Mouse (Mus musculus) CH12.LX (cell line): Measurements from ENCODE around the gene Atp5g1. TPM values are rescaled to one million over a fixed set of nuclear protein-coding genes. Genes with fewer than 3 reads are reported as not detected.
A peak's percentile ranks its signal among the peaks of the same experiment; 100 is the strongest.
"Not testable (repeated sequence)": the region's sequence is repeated elsewhere in the genome, so short reads cannot be mapped to it uniquely, and the experiment has no call there.

Experiments
- DNase-seq: peaks from one replicate; pipeline ENCODE4 v3.0.0-alpha.2; 2013; ENCODE audit errors: extremely low read depth
- H3K27ac ChIP-seq: 2 replicates; pipeline ENCODE4 v1.5.1; 2012; ENCODE audit warnings: low read depth, mild to moderate bottlenecking, control low read depth, moderate library complexity; ENCODE audit not compliant: insufficient read depth
- H3K27me3 ChIP-seq: replicated peaks from 2 replicates; pipeline ENCODE3; 2012; ENCODE audit warnings: inconsistent platforms
- H3K36me3 ChIP-seq, 2 experiments: replicated peaks in 1 of 2; 2 replicates each; pipeline versions ENCODE3 to v1.6.1; 2012; ENCODE audit warnings: inconsistent platforms in 1 of 2, low read length in 1 of 2, mild to moderate bottlenecking in 1 of 2, mixed read lengths in 1 of 2, moderate library complexity in 1 of 2; ENCODE audit not compliant: control insufficient read depth in 1 of 2, insufficient read depth in 1 of 2
- H3K4me1 ChIP-seq, 2 experiments: 2 replicates each; pipeline ENCODE4 v1.6.1; 2012; ENCODE audit warnings: inconsistent platforms in 1 of 2, moderate library complexity in 1 of 2; ENCODE audit not compliant: insufficient read depth in 2 of 2, control insufficient read depth in 1 of 2
- H3K4me2 ChIP-seq: 2 replicates; pipeline ENCODE4 v1.6.1; 2012; ENCODE audit warnings: low read depth, mild to moderate bottlenecking, control low read depth; ENCODE audit not compliant: poor library complexity, insufficient read depth, severe bottlenecking
- H3K4me3 ChIP-seq, 3 experiments: fragments of 150-350 bp in 1 of 3; sonication (generic) in 1 of 3; replicated peaks in 1 of 3; 2 replicates each; pipeline versions ENCODE3 to v1.5.1; 2011 to 2012; ENCODE audit warnings: low read depth in 2 of 3, low read length in 2 of 3, mild to moderate bottlenecking in 2 of 3, moderate library complexity in 2 of 3, control low read depth in 1 of 3, improper control_type of control experiment in 1 of 3, inconsistent platforms in 1 of 3, mixed read lengths in 1 of 3; ENCODE audit not compliant: poor library complexity in 1 of 3
- H3K79me2 ChIP-seq: replicated peaks from 2 replicates; pipeline ENCODE4 v1.6.1; 2012; ENCODE audit warnings: mild to moderate bottlenecking, moderate library complexity; ENCODE audit not compliant: control insufficient read depth, poor library complexity, insufficient read depth, severe bottlenecking; ENCODE audit errors: extremely low read depth
- H3K9ac ChIP-seq: 2 replicates; pipeline ENCODE4 v1.6.1; 2012; ENCODE audit warnings: low read depth, mild to moderate bottlenecking, control low read depth, moderate library complexity; ENCODE audit not compliant: insufficient read depth
- H3K9me3 ChIP-seq: replicated peaks from 2 replicates; pipeline ENCODE3; 2012; ENCODE audit warnings: low read length, inconsistent platforms, mixed read lengths
- BHLHE40 ChIP-seq: IDR thresholded peaks from 2 replicates; pipeline ENCODE4 v1.6.1; 2011; ENCODE audit warnings: mild to moderate bottlenecking, low read depth, low read length, improper control_type of control experiment
- E2F4 ChIP-seq: IDR thresholded peaks from 2 replicates; pipeline ENCODE4 v1.6.1; 2011; ENCODE audit warnings: low read depth, low read length, improper control_type of control experiment; ENCODE audit not compliant: insufficient replicate concordance
- ETS1 ChIP-seq: conservative IDR thresholded peaks from 2 replicates; pipeline ENCODE4 v1.6.1; 2012; ENCODE audit warnings: low read depth, mild to moderate bottlenecking, inconsistent platforms, low read length, improper control_type of control experiment, moderate library complexity
- GABPA ChIP-seq: IDR thresholded peaks from 2 replicates; pipeline ENCODE4 v1.6.1; 2012; ENCODE audit warnings: low read depth, low read length, improper control_type of control experiment, inconsistent platforms; ENCODE audit not compliant: insufficient replicate concordance
- IRF4 ChIP-seq: IDR thresholded peaks from 2 replicates; pipeline ENCODE4 v1.6.1; 2014; ENCODE audit warnings: low read depth, mild to moderate bottlenecking, inconsistent platforms, low read length, improper control_type of control experiment
- JUND ChIP-seq: conservative IDR thresholded peaks from 2 replicates; pipeline ENCODE4 v1.6.1; 2011; ENCODE audit warnings: low read depth, low read length, improper control_type of control experiment
- KAT2A ChIP-seq: IDR thresholded peaks from 2 replicates; pipeline ENCODE4 v1.6.1; 2012; ENCODE audit warnings: low read length, improper control_type of control experiment, inconsistent platforms; ENCODE audit not compliant: insufficient replicate concordance
- MAFK ChIP-seq: IDR thresholded peaks from 2 replicates; pipeline ENCODE4 v1.6.1; 2011; ENCODE audit warnings: low read length, improper control_type of control experiment; ENCODE audit not compliant: insufficient replicate concordance
- MAZ ChIP-seq: IDR thresholded peaks from 2 replicates; pipeline ENCODE4 v1.6.1; 2012; ENCODE audit warnings: low read depth, mild to moderate bottlenecking, inconsistent platforms, low read length, improper control_type of control experiment, moderate library complexity
- PAX5 ChIP-seq: IDR thresholded peaks from 2 replicates; pipeline ENCODE4 v1.6.1; 2012; ENCODE audit warnings: low read length, inconsistent platforms, mixed read lengths
- TCF12 ChIP-seq: IDR thresholded peaks from 2 replicates; pipeline ENCODE4 v1.6.1; 2014; ENCODE audit warnings: low read depth, mild to moderate bottlenecking, inconsistent platforms, low read length, improper control_type of control experiment
- UBTF ChIP-seq: IDR thresholded peaks from 2 replicates; pipeline ENCODE4 v1.6.1; 2012; ENCODE audit warnings: low read depth, mild to moderate bottlenecking, inconsistent platforms, low read length, improper control_type of control experiment, moderate library complexity
- USF2 ChIP-seq: conservative IDR thresholded peaks from 2 replicates; pipeline ENCODE4 v1.6.1; 2011; ENCODE audit warnings: low read depth, low read length, improper control_type of control experiment
- ZC3H11A ChIP-seq: IDR thresholded peaks from 2 replicates; pipeline ENCODE4 v1.6.1; 2012; ENCODE audit warnings: low read depth, mild to moderate bottlenecking, inconsistent platforms, low read length, improper control_type of control experiment
- ZMIZ1 ChIP-seq: IDR thresholded peaks from 2 replicates; pipeline ENCODE4 v1.6.1; 2012; ENCODE audit warnings: low read depth, mild to moderate bottlenecking, inconsistent platforms, low read length, improper control_type of control experiment
- dilution Hi-C: fragments of 300-500 bp; cut with MboI; formaldehyde crosslinking; loops from 2 replicates; pipeline ENCODE4 v1.14.3; 2020; ENCODE audit warnings: low sequenced_read_pairs; ENCODE audit not compliant: extremely low pct_unique_long_range_greater_than_20kb, extremely low pct_ligation_motif_present
- in situ Hi-C: fragments of 300-500 bp; cut with MboI; formaldehyde crosslinking; loops from 3 replicates; pipeline ENCODE4 v1.14.3; 2019; ENCODE audit warnings: low sequenced_read_pairs, low pct_ligation_motif_present, low pct_unique_long_range_greater_than_20kb, mixed read lengths
- polyA plus RNA-seq: library from polyadenylated mRNA; unstranded; fragments of >175 nt; gene quantifications from 2 replicates; pipeline ENCODE4 v1.2.1, GENCODE M21; 2012; ENCODE audit warnings: low read depth; ENCODE audit not compliant: insufficient read length
- total RNA-seq, 2 experiments: library from RNA; depleted of rRNA; stranded (reverse); fragments of 300-350 nt in 1 of 2; fragments of >200 nt in 1 of 2; gene quantifications; 2 replicates each; pipeline ENCODE4 v1.2.3; 2012 to 2014

Gene Atp5g1
- total and polyA plus RNA-seq, 3 experiments = 778 to 969 (median 851) TPM

- Histone ChIP-seq H3K4me1 (peaks cover 0 to 12% of the 10 kb centered on the region in 2 experiments; a peak in 2 of 4 replicates), H3K27me3 (peaks cover 84% of the 10 kb centered on the region), H3K79me2 (no peaks in the 10 kb centered on the region), H3K4me3 (peak overlapping the region in 2 of 3 experiments; percentile 1 to 20), H3K36me3 (no peaks in the 10 kb centered on the region), H3K4me2 (peak overlapping the region; percentile 68), H3K27ac (no peak overlapping the region), H3K9ac (no peak overlapping the region), H3K9me3 (no peaks in the 10 kb centered on the region)
- peak; percentile 59 for DNase-seq
- in situ Hi-C loops (no loop called here), dilution Hi-C loops (no loop called here)
- TF ChIP-seq USF2 (no peak), IRF4 (peak; percentile 44; the same call in 1 of the 2 replicates), GABPA (no peak), E2F4 (no peak), TCF12 (no peak), JUND (no peak), ZC3H11A (no peak), MAZ (0 out of 2 replicates have a peak, but pooled peaks have one; percentile 28), UBTF (no peak), ZMIZ1 (no peak), BHLHE40 (peak; percentile 77), KAT2A (no peak), ETS1 (0 out of 2 replicates have a peak, but pooled peaks have one; percentile 26), PAX5 (no peak), MAFK (no peak)
- TF ChIP-seq, all 38 proteins: peak for 4
These were observed 48.8 kb upstream of the Atp5g1 start for GRCm38 (mm10) chr11:96124052-96124914.

- H3K4me3 ChIP-seq, H3K9me3 ChIP-seq, DNase-seq, H3K36me3 ChIP-seq, H3K4me2 ChIP-seq, H3K27ac ChIP-seq, in situ Hi-C loops, dilution Hi-C loops, H3K79me2 ChIP-seq, H3K9ac ChIP-seq: not testable (repeated sequence)
- Histone ChIP-seq H3K4me1 (peaks cover 0 to 12% of the 10 kb centered on the region in 2 experiments; a peak in 2 of 4 replicates), H3K27me3 (peaks cover 77% of the 10 kb centered on the region)
These were observed 47.3 kb upstream of the Atp5g1 start for GRCm38 (mm10) chr11:96122806-96123205.
